Mouse (Mus musculus) NIH3T3 (cell line): ENCODE measurements at regions not wholly inside any gene's neighbourhood (a gene's known extent, or its start where the extent isn't known, plus 50 kb on each side); places are given as distances from the start of the nearest gene placed in this dataset.

Experiments
- DNase-seq: peaks from one replicate; pipeline ENCODE4 v3.0.0-alpha.2; 2012; ENCODE audit warnings: low read depth

DNA sequence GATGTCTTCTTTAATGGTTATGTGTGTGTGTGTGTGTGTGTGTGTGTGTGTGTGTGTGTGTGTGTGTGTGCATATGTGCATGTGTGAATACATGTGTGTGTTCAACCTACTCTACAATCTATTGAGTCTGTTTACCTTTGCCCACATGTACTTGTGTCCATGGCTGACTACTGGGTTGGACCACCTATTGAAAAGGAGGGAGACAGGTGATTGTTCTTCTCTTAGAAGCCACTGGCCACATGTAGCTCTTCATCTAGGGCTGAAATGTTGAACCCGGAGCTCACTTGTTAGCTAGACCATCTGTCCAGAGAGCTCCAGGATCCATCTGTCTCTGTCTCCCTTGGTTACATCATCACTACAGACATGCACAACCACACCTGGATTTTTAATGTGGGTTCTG lies 141.8 kb upstream of the Jade1 start:
- no peak for DNase-seq

DNA sequence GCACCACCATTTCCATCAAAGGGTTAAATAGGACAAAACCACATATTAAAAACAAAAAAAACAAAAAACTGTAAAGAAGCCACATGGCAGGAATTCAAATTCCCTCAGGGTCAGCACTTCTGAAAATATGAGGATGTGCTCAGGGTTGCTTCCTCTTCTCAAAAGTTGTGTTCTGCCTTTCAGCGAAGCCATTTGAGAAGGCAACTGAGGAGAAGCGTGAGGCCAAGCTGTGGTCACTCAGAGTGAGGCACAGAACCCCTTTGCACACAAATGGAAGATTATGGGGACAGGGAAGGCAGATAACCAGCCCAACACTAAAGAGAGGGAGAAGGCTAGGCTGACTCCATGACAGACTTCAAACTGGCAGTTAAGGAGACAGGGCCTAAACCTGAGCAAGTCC lies 142.8 kb upstream of the Jade1 start:
- peak; percentile 21 for DNase-seq

DNA sequence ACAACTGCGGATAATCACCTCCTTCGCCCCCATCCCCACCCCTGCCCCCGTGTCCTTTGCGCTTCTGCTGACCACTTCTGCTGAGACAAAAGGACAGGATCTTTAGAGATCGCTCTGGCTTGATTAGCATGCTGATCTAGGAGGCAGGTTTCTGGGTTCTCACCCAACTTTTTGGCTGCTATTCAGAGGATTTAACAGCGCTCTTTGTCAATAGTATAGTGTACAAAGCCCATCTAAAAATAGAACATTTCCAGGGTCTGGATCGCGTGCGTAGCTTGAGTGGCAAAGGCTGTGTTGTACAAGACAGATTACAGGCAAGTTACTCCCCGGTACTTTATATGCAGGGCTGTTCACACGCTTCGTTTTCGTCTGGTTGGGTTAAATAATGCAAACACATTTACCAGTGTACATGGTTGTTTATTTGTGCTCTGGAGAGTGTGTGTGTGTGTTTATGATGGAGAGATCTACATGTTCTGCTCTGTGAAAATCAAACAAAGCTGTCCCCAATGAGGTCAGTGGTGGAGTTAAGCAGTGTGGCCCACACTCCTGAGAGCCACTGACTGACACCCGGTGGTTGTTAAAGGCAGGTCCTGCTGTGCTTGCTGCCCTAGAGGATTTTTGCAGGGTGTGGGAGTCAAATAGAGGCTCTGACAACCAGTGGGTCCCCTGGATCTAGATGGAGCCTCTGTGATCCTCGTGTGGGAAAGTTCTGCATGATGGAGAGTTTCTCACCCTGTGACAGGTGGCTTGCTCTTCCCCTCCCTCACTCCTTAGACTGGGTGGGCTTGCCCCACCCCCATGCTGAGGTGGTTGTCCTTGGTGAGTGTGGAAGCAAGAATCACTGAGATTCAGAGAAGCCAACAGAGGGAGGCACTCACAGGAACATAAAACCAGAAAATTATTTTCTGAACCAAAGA lies 146.5 kb upstream of the Jade1 start:
- peak; percentile 50 for DNase-seq

DNA sequence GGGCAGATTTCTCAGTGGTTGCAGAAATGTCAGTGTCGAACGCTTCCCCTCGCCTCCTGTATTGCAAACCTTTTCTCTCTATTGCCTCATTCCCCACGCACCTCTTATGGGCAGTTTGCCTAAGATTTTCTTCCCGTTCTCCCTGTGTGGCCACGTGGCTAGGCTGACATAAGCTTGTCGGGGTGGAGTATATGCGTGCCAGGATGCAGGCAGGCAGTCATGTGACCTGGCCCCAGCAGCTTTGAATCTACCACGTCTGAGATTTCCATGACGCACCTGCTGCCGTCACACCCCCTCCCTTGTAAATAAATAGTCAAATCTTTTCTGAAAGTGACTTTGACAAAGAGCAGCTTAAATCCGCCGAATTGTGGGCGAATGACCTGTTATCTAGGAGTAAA lies 147.1 kb upstream of the Jade1 start:
- DNase-seq = no peak

DNA sequence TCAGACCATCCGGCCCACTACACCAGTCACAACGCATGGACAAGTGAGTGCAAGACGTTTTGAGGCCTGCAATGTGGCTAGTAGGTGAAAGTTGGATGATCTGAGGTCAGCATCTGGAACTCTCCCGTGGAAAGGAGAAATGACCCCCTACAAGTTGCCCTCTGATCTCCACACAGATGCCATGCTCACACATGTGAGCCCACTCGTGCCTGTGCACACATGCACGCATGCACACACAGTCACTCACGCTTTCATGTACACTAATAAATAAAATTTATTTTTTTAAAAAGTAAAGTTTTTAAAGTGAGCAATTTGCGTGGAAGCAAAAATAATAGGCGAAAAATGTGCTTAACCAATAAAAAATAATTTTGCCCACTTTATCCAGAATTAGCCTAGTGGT lies 147.5 kb upstream of the Jade1 start:
- no peak for DNase-seq

DNA sequence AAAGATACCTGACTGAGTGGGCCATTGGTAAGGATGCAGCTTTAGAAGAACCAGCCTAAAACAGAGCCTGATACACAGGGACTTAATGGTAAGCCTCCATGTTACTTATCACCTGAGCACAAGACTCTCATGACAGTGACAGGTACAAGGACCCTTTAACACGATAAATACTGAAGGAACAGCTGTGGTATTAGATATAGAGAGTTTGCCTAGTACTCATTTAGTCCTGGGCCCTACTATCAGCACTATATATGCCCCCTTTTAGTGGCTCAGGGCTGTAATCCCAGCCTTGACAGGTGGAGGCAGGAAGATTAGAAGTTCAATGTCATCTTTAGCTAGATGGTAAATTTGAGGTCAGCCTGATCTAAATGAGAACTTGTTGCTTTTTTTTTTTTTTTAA lies 148.0 kb upstream of the Jade1 start:
- no peak for DNase-seq

DNA sequence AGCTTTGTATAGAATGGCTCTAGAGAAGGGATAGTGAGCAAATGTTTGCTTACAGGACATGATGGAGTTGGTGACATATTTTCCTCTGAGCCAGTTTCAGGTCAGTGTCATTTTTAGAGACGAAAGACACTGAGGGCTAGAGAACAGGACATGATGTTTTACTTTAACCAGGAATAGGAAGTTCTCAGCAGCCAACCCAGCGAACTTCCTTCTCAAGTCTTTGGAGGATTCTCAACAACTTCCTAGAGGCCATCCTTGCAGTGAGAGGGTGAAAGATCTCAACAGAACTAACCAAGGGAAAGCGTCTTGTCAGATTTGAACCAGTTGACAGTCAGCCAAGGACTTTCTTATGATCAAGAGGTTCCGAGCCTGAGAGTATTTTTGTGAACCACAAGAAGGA lies 153.7 kb upstream of the Jade1 start:
- DNase-seq = no peak

DNA sequence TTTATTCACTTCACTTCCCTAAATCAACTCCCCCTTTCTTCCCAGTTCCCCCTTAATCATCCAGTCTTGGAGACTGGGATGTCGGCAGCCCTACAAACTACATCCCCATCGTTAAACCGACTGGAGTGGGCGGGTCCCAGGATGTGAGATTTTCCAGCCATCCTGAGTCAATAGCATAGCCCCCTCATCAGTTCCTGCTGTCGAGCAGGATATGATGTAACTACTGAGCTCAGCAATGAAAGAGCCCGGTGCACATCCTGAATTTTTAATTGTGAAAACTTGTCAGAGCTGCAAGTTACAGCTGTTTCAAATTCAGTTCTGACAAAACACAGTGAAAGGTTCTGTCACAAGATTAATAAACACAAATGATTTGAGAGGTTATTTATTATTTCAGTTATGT lies 165.7 kb upstream of the Jade1 start:
- peak; percentile 26 for DNase-seq

DNA sequence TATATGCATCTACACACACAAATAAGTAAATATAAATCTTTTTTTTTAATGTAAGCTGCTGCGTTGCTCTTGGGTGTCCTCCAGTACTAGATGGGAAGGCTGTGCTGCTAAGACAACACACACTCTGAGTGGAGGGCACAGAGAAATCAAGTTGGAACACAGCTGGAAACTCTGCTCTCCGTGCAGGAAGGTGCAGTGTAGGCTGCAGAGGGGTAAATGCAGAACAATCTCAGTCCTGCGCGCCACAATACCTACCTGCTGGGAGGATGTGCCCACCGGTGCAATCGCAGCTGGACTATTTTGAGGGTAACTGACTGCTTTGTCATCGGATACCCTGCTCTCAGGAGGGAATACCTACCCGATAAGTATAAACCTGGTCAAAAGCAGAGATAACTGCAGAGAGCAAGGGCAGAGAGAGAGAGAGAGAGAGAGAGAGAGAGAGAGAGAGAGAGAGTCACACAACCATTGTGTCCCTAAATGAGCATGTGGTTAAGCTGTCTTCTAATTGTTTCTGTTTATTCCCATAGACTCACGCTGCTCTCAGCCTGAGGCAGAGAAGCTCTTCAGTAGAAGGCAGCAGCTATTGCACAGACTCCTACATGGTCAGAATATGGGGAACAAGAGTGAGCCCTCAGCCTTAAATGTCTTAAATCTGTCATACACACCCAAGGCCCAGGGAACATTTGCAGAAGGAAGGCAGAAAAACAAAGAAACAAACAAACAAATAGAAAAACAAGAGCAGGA lies 167.9 kb upstream of the Jade1 start:
- DNase-seq = no peak

DNA sequence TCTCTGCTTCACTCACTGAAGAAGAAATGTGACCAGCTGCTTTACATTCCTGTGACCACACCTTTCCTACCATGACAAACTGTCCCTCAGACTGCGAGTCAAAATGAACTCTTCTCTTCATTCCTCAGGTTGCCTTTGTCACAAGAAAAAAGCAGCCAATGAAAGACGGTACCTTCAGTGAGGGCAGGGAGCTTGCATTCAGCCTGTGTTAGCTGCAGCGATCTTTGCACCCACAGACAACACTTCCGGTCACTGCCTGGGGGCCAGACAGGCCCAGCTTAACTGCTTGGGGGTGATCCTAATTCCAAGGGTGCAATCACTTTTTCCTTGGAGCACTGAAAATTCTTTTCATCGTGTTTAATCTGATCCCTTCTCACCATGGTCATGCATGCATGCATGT lies 169.2 kb upstream of the Jade1 start:
- no peak for DNase-seq

DNA sequence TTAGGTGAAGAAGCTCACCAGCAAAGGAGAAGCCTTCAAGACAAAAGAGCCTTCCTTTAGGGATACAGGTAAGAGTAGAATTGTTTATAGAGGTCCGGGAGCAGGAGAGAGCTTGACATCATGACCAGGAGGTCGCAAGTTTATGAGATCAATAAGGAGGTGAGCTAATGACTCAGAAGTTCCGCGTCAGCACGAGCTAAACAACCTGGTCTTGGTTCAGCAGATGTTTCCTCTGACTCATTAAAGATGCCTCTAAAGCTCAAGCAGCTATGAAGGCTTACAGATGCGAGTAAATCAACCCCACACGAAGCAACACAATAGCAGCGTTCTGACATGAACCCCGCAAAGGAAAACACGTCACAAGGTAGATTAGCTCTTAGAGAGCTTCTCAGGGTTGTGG lies 171.1 kb upstream of the Jade1 start:
- DNase-seq = no peak

DNA sequence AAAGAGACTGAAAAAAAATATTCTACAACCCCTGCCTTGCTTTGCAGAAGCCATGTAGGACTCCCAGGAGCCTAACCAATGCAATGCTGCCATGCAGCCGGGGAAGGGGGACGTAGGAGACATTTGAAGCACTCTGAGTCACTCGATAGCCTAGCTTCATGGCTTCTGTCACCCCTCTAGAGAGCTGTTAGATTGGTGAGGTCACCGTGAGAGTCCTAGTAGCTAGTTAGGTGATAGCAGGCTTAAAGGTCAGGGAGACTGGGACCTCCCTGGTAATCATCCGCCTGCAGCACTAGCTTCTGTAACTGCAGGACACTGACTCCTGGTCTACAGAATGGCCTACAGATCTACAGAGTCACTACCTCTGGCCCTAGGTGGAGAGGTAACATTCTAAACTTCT lies 177.0 kb upstream of the Jade1 start:
- no peak for DNase-seq

DNA sequence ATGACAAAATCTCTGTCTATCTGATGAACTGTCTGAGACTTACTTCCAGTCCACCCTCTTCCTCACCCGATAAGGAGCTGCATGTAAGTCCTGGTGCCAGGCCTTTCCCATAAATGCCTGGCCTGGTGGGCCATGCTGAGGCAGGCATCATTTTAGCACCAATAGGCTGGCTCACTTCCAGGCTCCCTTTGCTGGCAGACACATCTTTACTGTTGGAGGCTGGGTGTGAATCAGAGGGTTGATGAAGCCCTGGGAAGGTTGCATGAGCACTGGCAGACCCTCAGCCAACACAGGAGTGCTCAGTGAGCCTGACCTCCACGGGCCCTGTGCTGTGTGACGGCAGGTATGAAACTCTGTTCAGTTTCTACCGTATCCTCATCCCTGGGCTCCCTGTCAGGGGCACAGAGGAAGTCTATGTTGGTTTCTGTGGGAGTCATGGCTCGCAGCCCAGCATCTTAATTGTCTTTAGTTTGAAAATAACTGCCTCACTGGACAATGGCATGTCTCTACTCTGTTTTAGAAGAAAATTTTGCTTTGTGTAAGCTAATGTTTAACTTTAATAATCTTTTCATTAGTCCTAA lies 177.6 kb upstream of the Jade1 start:
- DNase-seq = peak; percentile 74

DNA sequence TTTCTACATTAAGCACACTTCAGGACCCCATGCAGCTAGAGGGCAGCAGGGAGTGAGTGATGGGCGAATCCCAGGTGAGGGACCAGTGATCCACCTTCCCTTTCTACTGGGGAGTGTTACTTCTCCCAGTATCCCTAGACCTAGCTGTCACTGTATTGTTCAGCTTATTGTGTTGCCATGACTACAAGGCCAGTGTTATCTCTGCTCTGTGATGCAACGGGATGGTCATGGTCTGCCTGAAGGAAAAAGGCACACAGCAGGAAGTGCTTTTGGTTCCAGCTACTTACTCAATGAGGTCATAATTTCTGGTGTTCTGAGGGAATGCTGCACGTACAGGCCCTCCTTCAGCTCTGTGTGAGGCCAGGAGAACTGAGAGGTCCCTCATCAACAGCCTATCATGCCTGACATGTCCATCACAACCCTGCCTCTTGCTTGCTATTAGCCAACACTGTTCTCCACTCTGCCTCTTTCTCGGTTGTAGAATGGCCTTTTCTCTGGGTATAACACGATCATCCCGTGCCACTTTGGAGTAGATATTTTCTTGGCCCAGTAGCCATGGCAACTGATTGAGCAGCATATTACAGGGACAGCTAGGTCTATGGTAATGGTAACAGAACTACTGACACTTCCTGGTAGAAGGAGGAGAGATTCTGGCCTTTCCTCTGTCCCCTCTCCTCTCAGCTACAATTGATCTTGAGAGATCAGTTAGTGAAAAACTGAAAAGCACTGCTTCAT lies 178.5 kb upstream of the Jade1 start:
- DNase-seq = peak; percentile 59

DNA sequence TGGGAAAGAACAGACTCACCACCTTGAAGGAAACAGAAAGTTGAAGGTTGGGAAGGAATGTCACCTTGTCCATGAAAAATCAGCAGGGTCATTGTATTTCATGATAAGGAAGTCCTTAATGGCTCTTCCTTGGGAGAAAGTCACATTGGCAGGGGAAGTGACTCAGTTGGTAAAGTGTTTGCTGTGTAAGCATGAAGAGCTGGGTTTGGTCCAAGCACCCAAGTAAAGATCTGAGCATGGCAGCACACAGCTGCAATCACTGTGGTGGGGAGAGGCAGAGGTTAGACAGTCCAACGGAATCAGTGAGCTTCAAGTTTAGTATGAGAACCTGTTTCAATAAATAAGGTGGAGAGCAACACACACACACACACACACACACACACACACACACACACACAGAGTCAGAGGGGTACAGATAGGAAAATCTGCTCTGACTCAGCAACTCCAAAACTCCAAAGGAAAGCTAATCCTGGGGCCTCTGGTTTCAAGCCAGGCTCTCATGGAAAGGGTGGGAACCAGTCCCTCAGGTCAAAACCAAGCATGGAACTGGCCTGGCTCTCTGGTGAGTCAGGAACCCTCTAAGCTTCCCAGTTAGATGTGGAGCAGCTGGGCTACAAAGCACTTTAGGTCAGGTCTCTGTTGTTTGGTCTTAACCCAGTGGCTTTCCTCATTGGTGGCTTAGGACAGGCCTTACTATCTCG lies 180.2 kb upstream of the Jade1 start:
- DNase-seq = peak; percentile 79

DNA sequence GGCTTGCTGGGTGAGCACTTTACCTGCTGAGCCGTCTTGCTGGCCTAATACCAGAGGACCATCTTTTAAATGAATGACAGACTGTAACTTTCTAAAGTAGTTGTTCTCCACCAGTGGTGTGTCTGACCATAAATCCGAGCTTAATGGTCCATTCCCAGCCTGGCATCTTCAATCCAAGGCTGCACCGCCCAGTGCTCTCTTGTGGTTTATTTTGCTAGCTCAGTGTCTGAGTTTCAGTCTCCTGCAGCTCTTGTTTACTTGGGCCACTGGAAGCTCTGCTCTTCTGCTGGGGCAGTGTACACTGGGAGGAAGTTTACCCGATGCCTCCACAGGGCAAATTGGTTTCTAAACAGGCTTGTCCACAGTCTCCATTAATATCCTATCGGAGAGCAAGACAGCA lies 182.3 kb upstream of the Jade1 start:
- DNase-seq = no peak

DNA sequence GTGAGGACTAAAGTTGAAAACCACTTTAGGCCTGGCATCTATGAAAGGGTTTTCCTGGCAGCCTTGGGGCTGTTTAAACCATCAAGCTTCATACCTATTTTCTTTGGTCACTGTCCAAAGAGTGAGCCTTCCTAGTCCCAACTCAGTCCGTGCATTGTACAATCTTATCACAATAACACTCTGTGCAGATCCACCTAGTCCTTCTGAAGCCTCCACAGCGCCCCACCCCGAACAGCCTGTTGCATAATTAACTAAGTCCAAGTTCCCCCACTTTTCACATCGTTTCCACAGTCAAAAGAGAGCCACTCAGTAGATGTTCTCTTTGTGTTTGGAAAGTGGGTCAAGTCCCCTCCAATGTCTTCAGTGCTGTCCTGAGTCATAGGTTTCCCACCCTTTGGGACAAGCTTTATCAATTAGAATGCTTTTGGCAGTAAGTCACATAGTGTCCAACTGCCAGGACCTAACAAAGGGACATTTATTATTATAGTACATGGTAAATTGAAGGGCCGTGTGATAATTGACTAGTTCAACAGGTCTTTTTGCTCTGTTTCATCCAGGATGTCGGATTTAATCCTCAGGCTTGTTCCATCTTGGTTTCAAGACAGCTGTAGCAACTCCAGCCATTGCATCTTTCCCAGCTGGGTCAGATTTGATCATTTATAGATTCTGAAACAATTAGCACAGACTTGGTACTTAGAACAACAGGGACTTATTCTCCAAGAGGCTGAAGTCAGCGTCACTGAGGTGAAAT lies 187.0 kb upstream of the Jade1 start:
- DNase-seq = peak; percentile 59

DNA sequence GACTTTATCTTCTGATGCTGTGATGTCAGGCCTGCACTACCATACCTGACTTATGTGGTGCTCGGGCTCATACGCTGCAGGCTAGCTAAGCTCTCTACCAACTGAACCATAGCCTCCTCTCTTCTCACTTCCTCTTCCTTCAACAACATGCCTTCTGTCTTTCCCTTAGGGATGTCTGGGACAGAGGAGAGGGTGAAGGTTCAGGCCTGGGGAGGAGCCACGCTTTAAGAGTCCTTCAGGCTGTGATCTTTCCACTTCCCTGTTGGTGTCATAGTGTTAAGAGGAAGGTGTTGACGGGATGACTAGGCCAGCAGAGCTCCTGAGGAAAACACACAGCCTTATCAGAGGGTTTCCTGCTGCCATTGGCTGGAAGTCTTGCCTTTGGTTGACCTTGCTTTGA lies 188.8 kb upstream of the Jade1 start:
- no peak for DNase-seq

DNA sequence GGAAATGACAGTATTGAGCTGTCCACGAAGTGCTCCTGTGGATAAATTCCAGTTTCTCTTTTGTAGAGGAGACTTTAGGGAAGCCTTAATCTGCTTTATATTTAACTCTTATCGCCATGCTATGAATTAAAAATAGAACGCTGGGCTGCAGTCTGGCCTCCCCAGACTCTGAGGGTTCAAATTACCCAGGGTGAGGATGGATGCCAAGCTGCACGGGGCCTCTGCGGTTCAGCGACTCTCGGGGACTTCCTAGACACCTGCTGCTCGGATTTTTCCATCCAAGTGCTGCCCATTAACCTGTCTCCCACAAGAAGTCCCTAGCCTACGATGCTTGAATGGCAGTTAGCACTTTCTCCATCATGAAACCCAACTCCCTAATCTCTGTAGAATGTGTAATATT lies 189.3 kb upstream of the Jade1 start:
- no peak for DNase-seq

DNA sequence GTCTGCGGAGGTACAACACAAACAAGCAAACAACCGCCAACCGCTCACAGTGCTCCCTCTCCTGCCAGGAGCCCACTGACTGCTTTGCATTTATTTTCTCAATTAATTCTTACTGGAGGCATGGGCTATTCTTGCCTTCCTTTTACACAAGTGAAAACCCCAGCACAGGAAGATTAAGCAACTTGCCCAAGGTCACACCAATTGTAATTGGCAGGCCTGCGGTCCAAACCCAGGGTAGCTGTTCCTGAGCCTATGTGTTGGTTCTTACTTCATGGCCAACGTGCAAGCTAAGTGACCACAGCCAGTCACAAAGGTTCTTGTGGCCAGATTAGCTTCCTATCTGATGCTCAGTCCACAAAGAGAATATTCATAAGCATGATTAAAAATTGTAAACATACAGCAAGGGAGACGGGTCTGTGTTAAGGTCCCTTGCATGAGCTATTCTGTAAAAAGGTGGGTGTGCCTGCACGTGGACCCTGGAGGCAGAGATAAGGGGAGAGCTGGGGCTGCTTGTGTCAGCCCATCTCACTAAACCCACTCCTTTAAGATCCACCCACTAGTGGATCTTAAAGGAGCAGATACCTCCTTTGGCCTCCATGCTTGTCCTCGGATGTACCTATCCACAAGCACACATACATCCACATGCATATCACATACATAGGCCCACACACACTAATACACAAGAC lies 190.2 kb upstream of the Jade1 start:
- no peak for DNase-seq
